Mouse (Mus musculus): Measurements from ENCODE around the gene 1700037H04Rik. TPM values are rescaled to one million over a fixed set of nuclear protein-coding genes. Genes with fewer than 3 reads are reported as not detected.

1700037H04Rik gene
- polyA plus RNA-seq, 1 experiment from 2014 or later, result 85.7 TPM

GRCm38 (mm10) chr2:131200710-131201109, 40.8 kb upstream of the 1700037H04Rik start:
- ATAC-seq (ENCODE audit: low FRiP score, low TSS enrichment), result no peak
- H3K4me1 ChIP-seq (ENCODE audit: control insufficient read depth, insufficient read depth, low read length), result no peaks in the 10 kb centered on the region
- no peaks in the 10 kb centered on the region for H3K27me3 ChIP-seq (ENCODE audit: control insufficient read depth, insufficient read depth, low read length)
- no peak overlapping the region for H3K9ac ChIP-seq (replicated peaks; ENCODE audit: low read length)
- no peak overlapping the region for H3K4me2 ChIP-seq (ENCODE audit: low read length)
- H3K4me3 ChIP-seq (replicated peaks; ENCODE audit: low read depth, low read length), result no peak overlapping the region
- H3K36me3 ChIP-seq (ENCODE audit: control insufficient read depth, insufficient read depth, low read length), result no peaks in the 10 kb centered on the region
- 91% methylated on average over 2 of the region's 2 CpGs for WGBS
- H3K9me3 ChIP-seq (ENCODE audit: control insufficient read depth, low read length), result no peaks in the 10 kb centered on the region
- DNase-seq, result no peak
- no peak overlapping the region for H3K27ac ChIP-seq (replicated peaks; ENCODE audit: low read depth, low read length)

GRCm38 (mm10) chr2:131196606-131197316, 36.9 kb upstream of the 1700037H04Rik start:
- no peaks in the 10 kb centered on the region for H3K4me1 ChIP-seq (ENCODE audit: control insufficient read depth, insufficient read depth, low read length)
- H3K27ac ChIP-seq (replicated peaks; ENCODE audit: low read depth, low read length), result no peak overlapping the region
- H3K9ac ChIP-seq (replicated peaks; ENCODE audit: low read length), result no peak overlapping the region
- H3K4me2 ChIP-seq (ENCODE audit: low read length), result no peak overlapping the region
- no peaks in the 10 kb centered on the region for H3K27me3 ChIP-seq (ENCODE audit: control insufficient read depth, insufficient read depth, low read length)
- DNase-seq (no peak), ATAC-seq (ENCODE audit: low FRiP score, low TSS enrichment) (no peak)
- no peaks in the 10 kb centered on the region for H3K9me3 ChIP-seq (ENCODE audit: control insufficient read depth, low read length)
- H3K4me3 ChIP-seq (replicated peaks; ENCODE audit: low read depth, low read length), result no peak overlapping the region
- 94% methylated on average over 16 of the region's 16 CpGs for WGBS
- peaks cover 24% of the 10 kb centered on the region for H3K36me3 ChIP-seq (ENCODE audit: control insufficient read depth, insufficient read depth, low read length)

- ATAC-seq (ENCODE audit: low FRiP score, low TSS enrichment) (no peak), DNase-seq (no peak)
- no peaks in the 10 kb centered on the region for H3K27me3 ChIP-seq (ENCODE audit: control insufficient read depth, insufficient read depth, low read length)
- H3K36me3 ChIP-seq (ENCODE audit: control insufficient read depth, insufficient read depth, low read length), result peaks cover 24% of the 10 kb centered on the region
- H3K4me1 ChIP-seq (ENCODE audit: control insufficient read depth, insufficient read depth, low read length), result peaks cover 36% of the 10 kb centered on the region
- WGBS, result 64% methylated on average over 7 of the region's 7 CpGs
- H3K27ac ChIP-seq (replicated peaks; ENCODE audit: low read depth, low read length), result peak overlapping the region; percentile 78
- no peak overlapping the region for H3K4me2 ChIP-seq (ENCODE audit: low read length)
- H3K4me3 ChIP-seq (replicated peaks; ENCODE audit: low read depth, low read length), result no peak overlapping the region
- H3K9ac ChIP-seq (replicated peaks; ENCODE audit: low read length), result no peak overlapping the region
- no peaks in the 10 kb centered on the region for H3K9me3 ChIP-seq (ENCODE audit: control insufficient read depth, low read length)
Measured at GRCm38 (mm10) chr2:131191005-131191390, 31.1 kb upstream of the 1700037H04Rik start.

- WGBS, result 4% methylated on average over 10 of the region's 10 CpGs
- Histone ChIP-seq H3K4me3 (replicated peaks; ENCODE audit: low read depth, low read length) (no peak overlapping the region), H3K27ac (replicated peaks; ENCODE audit: low read depth, low read length) (peak overlapping the region; percentile 78), H3K4me1 (ENCODE audit: control insufficient read depth, insufficient read depth, low read length) (peaks cover 36% of the 10 kb centered on the region), H3K36me3 (ENCODE audit: control insufficient read depth, insufficient read depth, low read length) (peaks cover 24% of the 10 kb centered on the region), H3K9me3 (ENCODE audit: control insufficient read depth, low read length) (no peaks in the 10 kb centered on the region), H3K9ac (replicated peaks; ENCODE audit: low read length) (no peak overlapping the region; the same call in 1 of the 2 replicates), H3K4me2 (ENCODE audit: low read length) (peak overlapping the region; percentile 17; the same call in 1 of the 2 replicates), H3K27me3 (ENCODE audit: control insufficient read depth, insufficient read depth, low read length) (no peaks in the 10 kb centered on the region)
- ATAC-seq (ENCODE audit: low FRiP score, low TSS enrichment) (peak; percentile 74), DNase-seq (peak; percentile 71)
Measured at GRCm38 (mm10) chr2:131190344-131191004, 30.6 kb upstream of the 1700037H04Rik start.

- Histone ChIP-seq H3K36me3 (ENCODE audit: control insufficient read depth, insufficient read depth, low read length) (peaks cover 24% of the 10 kb centered on the region), H3K9ac (replicated peaks; ENCODE audit: low read length) (no peak overlapping the region), H3K4me3 (replicated peaks; ENCODE audit: low read depth, low read length) (no peak overlapping the region)
Measured at GRCm38 (mm10) chr2:131189521-131190309, 29.8 kb upstream of the 1700037H04Rik start.

GRCm38 (mm10) chr2:131188311-131188710, 28.4 kb upstream of the 1700037H04Rik start:
- WGBS, result 95% methylated on average over 5 of the region's 5 CpGs
- H3K4me3 ChIP-seq (replicated peaks; ENCODE audit: low read depth, low read length), result no peak overlapping the region
- no peak for DNase-seq
- peaks cover 11% of the 10 kb centered on the region for H3K36me3 ChIP-seq (ENCODE audit: control insufficient read depth, insufficient read depth, low read length)
- H3K4me2 ChIP-seq (ENCODE audit: low read length), result peak overlapping the region; percentile 83
- H3K27me3 ChIP-seq (ENCODE audit: control insufficient read depth, insufficient read depth, low read length), result no peaks in the 10 kb centered on the region
- no peak for ATAC-seq (ENCODE audit: low FRiP score, low TSS enrichment)
- no peaks in the 10 kb centered on the region for H3K9me3 ChIP-seq (ENCODE audit: control insufficient read depth, low read length)
- no peak overlapping the region for H3K9ac ChIP-seq (replicated peaks; ENCODE audit: low read length)
- peaks cover 36% of the 10 kb centered on the region for H3K4me1 ChIP-seq (ENCODE audit: control insufficient read depth, insufficient read depth, low read length)
- H3K27ac ChIP-seq (replicated peaks; ENCODE audit: low read depth, low read length), result no peak overlapping the region

More at GRCm38 (mm10) chr2:131189521-131190309, 29.8 kb upstream of the 1700037H04Rik start:
- ATAC-seq (ENCODE audit: low FRiP score, low TSS enrichment) (no peak), DNase-seq (no peak)
- Histone ChIP-seq H3K27ac (replicated peaks; ENCODE audit: low read depth, low read length) (peak overlapping the region; percentile 78), H3K4me2 (ENCODE audit: low read length) (peak overlapping the region; percentile 17), H3K4me1 (ENCODE audit: control insufficient read depth, insufficient read depth, low read length) (peaks cover 36% of the 10 kb centered on the region), H3K27me3 (ENCODE audit: control insufficient read depth, insufficient read depth, low read length) (no peaks in the 10 kb centered on the region), H3K9me3 (ENCODE audit: control insufficient read depth, low read length) (no peaks in the 10 kb centered on the region)
- WGBS, result 24% methylated on average over 5 of the region's 5 CpGs

- peak overlapping the region; percentile 62 for H3K4me3 ChIP-seq (replicated peaks; ENCODE audit: low read depth, low read length)
- no peak for ATAC-seq (ENCODE audit: low FRiP score, low TSS enrichment)
- H3K27ac ChIP-seq (replicated peaks; ENCODE audit: low read depth, low read length), result no peak overlapping the region; the same call in 1 of the 2 replicates
- H3K4me2 ChIP-seq (ENCODE audit: low read length), result peak overlapping the region; percentile 83
- H3K4me1 ChIP-seq (ENCODE audit: control insufficient read depth, insufficient read depth, low read length), result peaks cover 36% of the 10 kb centered on the region
- peaks cover 3% of the 10 kb centered on the region; the same call in 1 of the 2 replicates for H3K36me3 ChIP-seq (ENCODE audit: control insufficient read depth, insufficient read depth, low read length)
- H3K9me3 ChIP-seq (ENCODE audit: control insufficient read depth, low read length), result no peaks in the 10 kb centered on the region
- DNase-seq, result no peak
- H3K9ac ChIP-seq (replicated peaks; ENCODE audit: low read length), result peak overlapping the region; percentile 60
- whole genome bisulfite sequencing, result 12% methylated on average over 3 of the region's 3 CpGs
- no peaks in the 10 kb centered on the region for H3K27me3 ChIP-seq (ENCODE audit: control insufficient read depth, insufficient read depth, low read length)
Measured at GRCm38 (mm10) chr2:131187602-131187922, 27.7 kb upstream of the 1700037H04Rik start.

- H3K9ac ChIP-seq (replicated peaks; ENCODE audit: low read length), result peak within 1 kb of the TSS; percentile 60
- H3K27me3 ChIP-seq (ENCODE audit: control insufficient read depth, insufficient read depth, low read length), result no peaks in the 10 kb centered on the region
- no peaks in the 10 kb centered on the region for H3K9me3 ChIP-seq (ENCODE audit: control insufficient read depth, low read length)
- peak within 1 kb of the TSS; percentile 62 for H3K4me3 ChIP-seq (replicated peaks; ENCODE audit: low read depth, low read length)
- peaks cover 36% of the 10 kb centered on the region for H3K4me1 ChIP-seq (ENCODE audit: control insufficient read depth, insufficient read depth, low read length)
- DNase-seq, result peak; percentile 89
- H3K36me3 ChIP-seq (ENCODE audit: control insufficient read depth, insufficient read depth, low read length), result no peaks in the 10 kb centered on the region
- H3K27ac ChIP-seq (replicated peaks; ENCODE audit: low read depth, low read length), result peak within 1 kb of the TSS; percentile 77
- 1% methylated on average over 43 of the region's 43 CpGs for WGBS
- ATAC-seq (ENCODE audit: low FRiP score, low TSS enrichment), result peak; percentile 84
- H3K4me2 ChIP-seq (ENCODE audit: low read length), result peak within 1 kb of the TSS; percentile 83
Measured at GRCm38 (mm10) chr2:131186771-131187601, 27.1 kb upstream of the 1700037H04Rik start, which contains the start of the genes Cdc25b and Spef1. Gene Cdc25b (plus strand): TSS chr2:131186949. Gene Spef1 (minus strand): TSS chr2:131187282.
